Mouse (Mus musculus): ENCODE results near the gene Nptn. TPM values are rescaled to one million over a fixed set of nuclear protein-coding genes. Genes with fewer than 3 reads are reported as not detected.

Gene Nptn
- total RNA-seq, 1 experiment from 2014 or later = 321 TPM

DNA sequence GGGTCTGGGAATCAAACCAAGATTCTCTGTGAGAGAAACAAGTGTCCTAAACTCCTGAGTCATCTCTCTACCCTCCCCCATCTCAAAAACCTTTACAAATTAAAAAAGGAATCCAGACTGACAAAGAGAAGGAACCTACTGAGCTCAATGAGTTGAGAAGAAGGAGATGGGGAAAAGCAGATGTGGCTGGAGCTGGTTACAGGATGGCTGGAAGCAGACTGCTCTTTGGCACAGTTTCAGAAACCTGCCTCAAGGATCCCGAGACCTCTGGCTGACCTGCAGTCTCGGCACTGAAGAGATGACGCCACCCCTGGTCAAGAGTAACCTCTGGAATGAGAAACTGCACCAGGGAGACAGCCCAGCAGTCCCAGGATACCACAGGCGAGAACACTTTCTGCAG is 90.4 kb downstream of the Nptn start:
- ATAC-seq (replicated peaks; ENCODE audit: insufficient number of reproducible peaks, low FRiP score, low TSS enrichment, poor library complexity, severe bottlenecking) = no peak

DNA sequence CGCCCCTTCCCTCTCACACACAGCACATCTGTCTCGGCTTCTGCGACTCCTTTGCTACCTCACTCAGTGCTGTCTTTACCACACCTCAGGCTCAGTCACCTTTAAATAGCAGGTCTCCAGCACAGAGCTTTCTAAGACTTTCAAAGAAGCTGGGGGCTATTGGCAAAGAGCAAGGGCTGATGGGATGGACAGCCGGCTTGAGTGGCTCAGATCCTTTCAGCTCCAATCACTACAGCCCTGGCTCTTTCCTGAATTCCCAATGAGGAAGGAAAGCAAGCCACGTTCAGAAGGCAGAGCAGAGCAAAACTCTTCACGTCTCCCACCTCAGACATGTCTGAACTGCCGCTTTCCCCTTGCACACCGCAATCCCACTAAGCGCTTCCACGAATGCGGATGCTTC is 92.7 kb downstream of the Nptn start:
- no peak for ATAC-seq (replicated peaks; ENCODE audit: insufficient number of reproducible peaks, low FRiP score, low TSS enrichment, poor library complexity, severe bottlenecking)

DNA sequence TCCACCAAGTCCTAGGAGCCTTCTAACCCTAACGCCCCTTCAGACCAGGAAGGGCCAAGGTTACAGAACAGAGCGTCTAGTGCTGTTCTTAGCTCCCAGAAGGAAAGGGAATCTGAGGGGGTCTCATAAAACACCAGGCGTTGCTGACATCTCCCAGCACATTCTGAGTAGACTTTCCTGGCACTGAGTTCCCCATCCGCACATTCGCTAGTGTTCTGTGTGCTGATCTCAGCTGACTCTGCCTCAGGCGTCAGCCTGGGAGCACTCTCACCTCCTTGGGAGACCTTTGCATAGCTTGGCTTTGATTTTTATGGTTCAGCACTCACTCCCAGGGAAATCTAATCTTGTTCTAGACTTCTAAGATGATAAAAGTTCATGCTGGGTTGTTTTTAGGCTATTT is 93.3 kb downstream of the Nptn start:
- ATAC-seq (replicated peaks; ENCODE audit: insufficient number of reproducible peaks, low FRiP score, low TSS enrichment, poor library complexity, severe bottlenecking) = no peak

DNA sequence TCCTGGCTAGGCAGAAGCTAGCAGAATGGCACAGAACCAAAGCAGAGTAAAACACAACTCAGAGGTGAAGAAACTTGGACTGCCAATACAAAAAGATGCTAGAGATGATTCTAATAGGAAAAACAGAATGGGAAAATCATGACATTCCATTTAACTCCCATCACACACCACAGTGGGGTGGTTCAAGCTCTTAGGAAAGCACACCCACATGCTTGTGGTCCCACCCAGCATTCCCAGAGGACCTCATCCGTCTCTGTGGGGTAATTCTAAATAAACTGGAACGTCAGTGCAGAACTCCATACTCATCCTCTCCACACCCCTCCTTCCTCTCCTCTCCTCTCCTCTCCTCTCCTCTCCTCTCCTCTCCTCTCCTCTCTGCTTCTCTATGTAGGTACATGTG is 99.4 kb downstream of the Nptn start:
- no peak for ATAC-seq (replicated peaks; ENCODE audit: insufficient number of reproducible peaks, low FRiP score, low TSS enrichment, poor library complexity, severe bottlenecking)

DNA sequence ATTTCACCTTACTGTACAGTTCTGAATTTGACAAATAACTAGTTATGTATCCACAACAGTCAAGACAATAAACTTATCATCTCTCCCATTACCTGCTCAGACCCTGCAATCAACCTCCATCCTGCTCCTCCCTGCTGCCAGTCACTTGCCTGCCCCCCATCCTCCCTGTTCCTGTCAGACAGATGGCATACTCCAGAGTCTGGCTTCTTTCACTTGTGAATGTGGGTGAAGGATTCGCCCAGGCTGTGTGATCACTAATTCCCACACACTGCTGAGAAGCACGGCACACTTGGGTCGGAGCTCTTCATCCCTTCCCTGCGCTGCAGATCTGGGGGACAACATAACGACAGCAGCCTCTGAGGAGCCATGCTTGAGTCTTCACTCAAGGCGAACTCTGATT is 100.1 kb downstream of the Nptn start:
- no peak for ATAC-seq (replicated peaks; ENCODE audit: insufficient number of reproducible peaks, low FRiP score, low TSS enrichment, poor library complexity, severe bottlenecking)

DNA sequence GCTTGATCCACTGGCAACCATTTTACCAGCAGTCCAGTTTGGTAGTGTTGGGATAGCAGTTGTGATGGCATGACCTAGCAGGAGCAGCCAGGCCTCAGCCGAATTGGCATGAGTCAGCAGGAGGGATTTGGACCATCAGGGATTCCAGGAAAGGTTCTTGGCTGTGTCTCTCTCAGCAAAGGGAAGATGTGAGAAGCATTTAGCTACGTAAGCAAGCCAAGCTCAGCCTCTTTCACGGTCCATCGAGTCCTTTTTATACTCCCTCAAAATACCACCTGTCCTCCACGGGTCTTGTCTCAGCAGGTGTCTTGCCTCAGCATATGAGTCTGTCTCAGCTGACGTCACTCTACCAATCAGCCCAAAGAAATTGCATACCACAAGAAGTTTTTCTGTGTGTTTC is 101.3 kb downstream of the Nptn start:
- no peak for ATAC-seq (replicated peaks; ENCODE audit: insufficient number of reproducible peaks, low FRiP score, low TSS enrichment, poor library complexity, severe bottlenecking)

DNA sequence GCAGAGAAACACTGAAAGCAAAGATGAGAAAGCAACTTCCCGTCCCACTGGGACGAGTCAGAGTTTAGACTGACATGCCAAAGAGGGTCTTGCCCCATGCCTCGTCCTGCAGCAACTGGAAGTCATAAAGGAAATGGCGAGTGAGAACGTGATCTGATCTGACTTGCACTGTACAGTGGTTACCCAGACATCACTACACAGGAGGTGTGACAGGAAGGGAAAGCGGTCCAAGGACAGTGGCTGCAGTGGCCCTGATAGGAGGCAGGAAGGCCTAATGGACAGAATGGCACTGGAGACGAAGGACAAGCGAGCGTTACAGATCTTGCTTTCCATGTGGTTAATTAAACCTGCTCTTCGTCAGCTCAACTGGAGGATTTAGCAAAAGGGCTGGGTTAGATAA is 103.2 kb downstream of the Nptn start:
- no peak for ATAC-seq (replicated peaks; ENCODE audit: insufficient number of reproducible peaks, low FRiP score, low TSS enrichment, poor library complexity, severe bottlenecking)

DNA sequence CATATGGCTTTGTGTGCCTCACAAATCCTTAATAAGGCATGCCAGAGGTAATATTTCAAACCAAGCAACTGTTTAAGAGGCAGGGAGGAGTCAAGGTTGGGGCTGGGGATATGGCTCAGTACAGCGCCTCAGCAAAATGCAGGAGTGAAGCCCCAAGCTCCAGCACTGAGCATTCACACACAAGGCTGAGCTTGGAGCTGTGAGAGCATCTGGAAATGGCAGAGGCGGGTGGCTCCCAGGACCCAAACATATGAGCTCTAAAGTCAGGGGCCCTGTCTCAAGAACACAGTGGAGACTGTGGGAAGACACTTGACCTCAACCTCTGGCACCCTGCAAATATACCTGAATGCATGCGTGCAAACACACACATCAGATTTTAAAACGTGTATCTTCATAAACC is 106.0 kb downstream of the Nptn start:
- ATAC-seq (replicated peaks; ENCODE audit: insufficient number of reproducible peaks, low FRiP score, low TSS enrichment, poor library complexity, severe bottlenecking) = no peak

DNA sequence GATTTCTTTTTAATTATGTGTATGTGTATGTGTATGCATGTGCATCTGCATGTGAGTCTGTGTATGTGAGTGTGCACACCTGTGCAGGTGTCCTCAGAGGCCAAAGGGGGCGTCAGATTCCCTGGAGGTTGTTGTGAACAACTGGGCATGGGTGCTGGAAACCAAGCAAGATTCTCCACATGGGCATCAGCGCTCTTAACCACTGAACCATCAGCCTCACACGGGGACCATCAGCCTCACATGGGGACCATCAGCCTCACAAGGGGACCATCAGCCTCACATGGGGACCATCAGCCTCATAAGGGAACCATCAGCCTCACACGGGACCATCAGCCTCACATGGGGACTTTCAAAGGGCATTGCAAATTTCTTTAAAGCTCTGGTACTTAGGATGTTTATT is 108.7 kb downstream of the Nptn start:
- no peak for ATAC-seq (replicated peaks; ENCODE audit: insufficient number of reproducible peaks, low FRiP score, low TSS enrichment, poor library complexity, severe bottlenecking)

DNA sequence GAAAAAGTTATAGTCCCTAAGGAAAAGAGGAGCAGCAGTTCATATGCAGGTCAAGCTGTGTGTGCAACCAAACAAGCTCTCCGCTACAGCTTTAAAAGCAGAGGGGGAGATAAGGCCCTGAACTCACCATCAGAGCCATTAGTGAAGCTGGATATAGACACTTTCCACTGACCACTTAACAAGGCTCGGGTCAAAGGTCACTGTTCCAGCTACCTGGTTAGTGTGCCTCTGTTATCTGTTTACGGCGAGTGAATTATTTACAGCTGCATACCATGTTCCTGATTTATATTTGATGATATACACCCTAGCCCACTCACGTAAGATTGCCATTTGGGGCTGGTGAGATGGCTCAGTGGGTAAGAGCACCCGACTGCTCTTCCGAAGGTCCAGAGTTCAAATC is 109.4 kb downstream of the Nptn start:
- no peak for ATAC-seq (replicated peaks; ENCODE audit: insufficient number of reproducible peaks, low FRiP score, low TSS enrichment, poor library complexity, severe bottlenecking)

DNA sequence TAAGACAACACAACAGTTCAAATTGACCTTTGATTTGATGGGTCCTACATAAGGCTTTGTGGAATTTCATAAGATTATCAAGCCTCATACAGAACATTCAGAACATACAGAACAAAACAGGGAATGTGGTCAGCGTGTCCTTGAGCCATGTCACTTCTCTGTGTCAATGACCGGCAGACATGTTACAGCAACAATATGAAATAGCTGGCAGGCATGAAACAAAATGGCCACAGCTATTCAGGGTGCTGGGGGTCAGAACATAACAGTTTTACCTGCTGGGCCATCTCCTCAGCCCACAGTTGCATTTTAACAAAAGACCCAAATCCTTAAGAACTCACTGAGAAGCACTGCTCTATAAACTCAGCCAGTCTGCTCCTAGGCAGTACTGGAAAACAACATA is 116.4 kb downstream of the Nptn start:
- no peak for ATAC-seq (replicated peaks; ENCODE audit: insufficient number of reproducible peaks, low FRiP score, low TSS enrichment, poor library complexity, severe bottlenecking)

DNA sequence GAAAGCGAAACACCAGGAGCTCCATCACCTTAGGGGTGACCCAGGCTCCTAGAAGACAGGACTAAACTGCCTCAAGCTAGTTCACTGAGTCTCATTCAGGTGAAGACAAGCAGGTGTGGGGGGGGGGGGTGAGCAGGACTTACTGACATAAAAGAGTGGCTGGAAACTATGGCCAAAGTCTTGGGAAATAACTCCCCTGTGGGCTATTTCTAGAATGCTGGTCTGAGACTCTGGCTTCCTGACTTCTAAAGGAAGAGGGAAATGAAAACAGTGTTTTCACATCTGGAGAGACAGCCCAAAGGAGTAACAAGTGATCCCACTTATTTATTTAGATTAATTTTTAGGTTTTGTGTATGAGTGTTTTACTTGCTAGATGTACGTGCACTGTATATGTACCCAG is 119.7 kb downstream of the Nptn start:
- no peak for ATAC-seq (replicated peaks; ENCODE audit: insufficient number of reproducible peaks, low FRiP score, low TSS enrichment, poor library complexity, severe bottlenecking)

DNA sequence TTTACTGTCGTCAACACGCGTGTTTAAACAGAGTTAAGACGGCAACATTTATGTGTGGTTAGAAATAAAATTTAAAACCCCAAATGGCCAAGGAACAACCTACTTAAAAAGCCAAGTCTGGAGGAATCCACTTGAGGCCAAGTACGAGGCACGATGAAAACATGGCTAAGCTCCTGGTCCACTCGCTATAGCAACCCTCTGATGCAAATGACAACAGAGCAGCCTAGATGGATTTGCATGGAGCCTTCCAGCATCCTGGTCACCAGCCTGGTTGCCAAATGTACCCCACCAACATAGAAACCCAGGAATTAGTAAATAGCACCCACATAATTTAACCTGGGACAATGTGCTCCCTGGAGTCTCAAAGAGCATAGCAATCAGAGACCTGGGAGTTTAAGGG is 121.7 kb downstream of the Nptn start:
- ATAC-seq (replicated peaks; ENCODE audit: insufficient number of reproducible peaks, low FRiP score, low TSS enrichment, poor library complexity, severe bottlenecking) = no peak

DNA sequence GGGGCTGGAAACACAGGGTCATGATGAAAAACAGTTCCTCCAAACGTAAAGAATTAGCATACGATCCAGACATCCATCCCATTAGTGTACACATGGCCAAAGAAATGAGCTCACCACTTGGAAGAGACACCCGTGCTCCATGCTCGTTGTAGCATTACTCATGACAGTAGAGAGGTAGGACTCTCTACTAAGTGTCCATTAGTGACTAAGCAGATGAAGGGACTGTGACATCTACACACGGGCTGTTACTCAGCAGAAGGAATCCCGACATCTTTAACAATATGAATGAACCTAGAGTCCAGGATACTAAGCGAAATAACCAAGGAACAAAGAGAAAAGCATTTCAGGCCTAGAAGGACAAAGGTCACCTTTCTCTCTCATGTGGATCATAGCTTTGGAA is 124.0 kb downstream of the Nptn start:
- no peak for ATAC-seq (replicated peaks; ENCODE audit: insufficient number of reproducible peaks, low FRiP score, low TSS enrichment, poor library complexity, severe bottlenecking)

Other genes with a start within 250 kb of the Nptn start
- gene Tbc1d21, start 211.8 kb upstream of the Nptn start, total RNA-seq (2017) = not detected in 3 replicates
- gene Insyn1, start 93.6 kb upstream of the Nptn start, total RNA-seq (2017) = not detected in 3 replicates
- gene Cd276, start 26.8 kb upstream of the Nptn start, total RNA-seq (2017) = 0.29 to 7.2 TPM (median 0.53 TPM) in 3 replicates
- gene Rec114, start 161.7 kb downstream of the Nptn start, total RNA-seq (2017) = 1.5 to 3.0 TPM (median 1.6 TPM) in 3 replicates
- not detected in 3 replicates for gene Hcn4, start 241.2 kb downstream of the Nptn start, total RNA-seq (2017)

Measured in monocyte, adult 5-6 weeks (primary cell).